Mouse (Mus musculus) C2C12 (cell line): ENCODE data around the gene Stoml2.

Experiments used
- CTCF ChIP-seq: IDR thresholded peaks from one replicate; pipeline ENCODE4 v1.5.1; 2011; ENCODE audit not compliant: control insufficient read depth, insufficient read depth, insufficient read length
- MAX ChIP-seq: IDR thresholded peaks from one replicate; pipeline ENCODE4 v1.6.1; 2011; ENCODE audit warnings: mild to moderate bottlenecking, control low read depth
- MYOG ChIP-seq: IDR thresholded peaks from one replicate; pipeline ENCODE4 v1.6.1; 2011; ENCODE audit not compliant: control insufficient read depth, insufficient read length; ENCODE audit errors: extremely low read depth
- USF1 ChIP-seq: IDR thresholded peaks from one replicate; pipeline ENCODE4 v1.6.1; 2011; ENCODE audit warnings: low read depth, mild to moderate bottlenecking, control low read depth, moderate library complexity

DNA sequence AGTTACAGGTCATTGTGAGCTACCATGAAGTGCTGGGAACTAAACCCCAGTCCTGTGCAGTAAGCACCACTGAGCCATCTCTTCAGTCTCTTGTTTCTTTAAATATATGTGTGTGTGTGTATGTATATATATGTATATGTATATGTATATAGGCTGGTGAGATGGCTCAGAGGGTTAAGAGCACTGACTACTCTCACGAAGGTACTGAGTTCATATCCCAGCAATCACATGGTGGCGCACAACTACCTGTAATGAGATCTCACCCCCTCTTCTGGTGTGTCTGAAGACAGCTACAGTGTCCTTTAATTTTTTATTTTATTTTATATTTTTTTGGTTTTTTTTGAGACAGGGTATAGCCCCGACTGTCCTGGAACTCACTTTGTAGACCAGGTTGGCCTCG lies 34.0 kb upstream of the Stoml2 start:
- TF ChIP-seq CTCF (no peak), USF1 (no peak), MAX (no peak), MYOG (no peak)
